Mouse (Mus musculus): ENCODE results near the gene Tnrc18.

- TF ChIP-seq CTCF (IDR thresholded peaks at IDR 0.05; ENCODE audit: low read depth, low read length) (no peak), POLR2A (IDR thresholded peaks at IDR 0.05; ENCODE audit: insufficient read depth, low read length) (no peak), EP300 (IDR thresholded peaks at IDR 0.05; ENCODE audit: insufficient read depth, low read depth, low read length) (no peak)
Observed at GRCm38 (mm10) chr5:142709436-142709835, 108.0 kb downstream of the Tnrc18 start.
